Mouse (Mus musculus): ENCODE measurements around the gene Zfp574. TPM values are rescaled to one million over a fixed set of nuclear protein-coding genes. Genes with fewer than 3 reads are reported as not detected.

Gene Zfp574
- total RNA-seq, 2 experiments from 2014 or later = 30.9 to 33.2 TPM

DNA sequence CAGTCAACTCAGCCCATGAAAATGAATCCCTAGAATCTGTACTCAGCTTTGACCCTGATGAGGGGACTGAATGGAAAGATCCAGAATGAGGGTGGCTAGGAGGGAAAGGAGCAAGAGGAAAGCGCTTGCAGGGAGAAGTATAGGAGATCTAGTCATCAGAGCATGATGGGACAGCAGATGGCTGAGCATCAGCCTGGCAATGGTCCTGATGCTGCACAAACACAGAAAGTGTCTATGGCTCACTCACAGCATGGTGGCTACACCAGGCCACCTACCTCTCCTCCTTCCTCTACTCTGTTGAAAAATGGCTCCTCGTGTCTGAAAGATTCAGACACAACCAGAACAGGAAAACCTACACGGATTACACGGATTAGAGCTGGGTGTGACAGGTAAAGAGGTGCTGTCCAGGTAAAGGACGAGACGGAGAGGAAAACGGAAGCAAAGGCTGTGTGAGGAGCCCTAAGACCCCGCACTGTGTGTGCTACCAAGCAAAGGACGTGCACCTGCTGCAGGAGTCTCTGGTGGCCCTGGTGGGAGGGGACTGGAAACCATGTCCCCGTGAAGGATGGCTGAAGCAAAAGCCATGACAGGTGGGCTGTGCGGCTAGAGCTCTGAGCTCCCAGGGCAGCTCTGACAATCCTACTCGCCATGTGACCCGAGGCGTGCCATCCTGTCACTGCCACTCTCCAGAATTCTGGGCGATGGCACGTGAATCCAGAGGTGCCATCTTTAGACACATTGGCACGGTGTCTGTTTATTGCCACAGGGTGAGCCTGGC lies 40.0 kb downstream of the Zfp574 start:
- peak; percentile 49 to 80 for DNase-seq (ENCODE audit: low spot score in 2 of 2)

DNA sequence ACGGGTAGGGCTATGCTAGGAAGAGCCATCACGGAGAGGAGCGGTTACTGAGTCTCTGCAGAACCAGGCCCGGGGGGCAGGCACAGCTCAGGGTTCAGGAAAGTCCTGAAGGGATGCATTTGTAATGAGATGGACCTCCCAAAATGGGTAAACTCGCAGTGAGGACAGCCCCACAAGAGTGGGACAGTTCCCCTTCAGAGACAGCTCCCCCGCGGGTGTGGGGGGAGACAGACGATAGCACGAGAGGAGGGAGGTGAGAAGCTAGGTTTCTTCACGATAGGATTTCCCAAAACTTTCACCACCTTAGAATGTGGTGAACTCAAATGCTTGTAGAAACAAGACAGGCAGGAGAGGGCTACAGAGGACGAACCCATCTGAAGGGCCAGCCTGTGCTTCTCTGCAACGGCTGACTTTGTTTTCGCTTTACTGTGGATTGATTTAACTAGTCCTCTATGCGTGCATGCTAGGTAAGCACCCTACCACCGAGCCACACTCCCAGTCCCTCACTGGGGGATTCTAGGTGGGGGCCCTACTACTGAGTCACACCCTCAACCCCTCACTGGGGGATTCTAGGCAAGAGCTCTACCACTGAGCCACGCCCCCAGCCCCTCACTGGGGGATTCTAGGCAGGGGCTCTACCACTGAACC lies 40.7 kb downstream of the Zfp574 start:
- DNase-seq (ENCODE audit: low spot score in 2 of 2) = no peak

DNA sequence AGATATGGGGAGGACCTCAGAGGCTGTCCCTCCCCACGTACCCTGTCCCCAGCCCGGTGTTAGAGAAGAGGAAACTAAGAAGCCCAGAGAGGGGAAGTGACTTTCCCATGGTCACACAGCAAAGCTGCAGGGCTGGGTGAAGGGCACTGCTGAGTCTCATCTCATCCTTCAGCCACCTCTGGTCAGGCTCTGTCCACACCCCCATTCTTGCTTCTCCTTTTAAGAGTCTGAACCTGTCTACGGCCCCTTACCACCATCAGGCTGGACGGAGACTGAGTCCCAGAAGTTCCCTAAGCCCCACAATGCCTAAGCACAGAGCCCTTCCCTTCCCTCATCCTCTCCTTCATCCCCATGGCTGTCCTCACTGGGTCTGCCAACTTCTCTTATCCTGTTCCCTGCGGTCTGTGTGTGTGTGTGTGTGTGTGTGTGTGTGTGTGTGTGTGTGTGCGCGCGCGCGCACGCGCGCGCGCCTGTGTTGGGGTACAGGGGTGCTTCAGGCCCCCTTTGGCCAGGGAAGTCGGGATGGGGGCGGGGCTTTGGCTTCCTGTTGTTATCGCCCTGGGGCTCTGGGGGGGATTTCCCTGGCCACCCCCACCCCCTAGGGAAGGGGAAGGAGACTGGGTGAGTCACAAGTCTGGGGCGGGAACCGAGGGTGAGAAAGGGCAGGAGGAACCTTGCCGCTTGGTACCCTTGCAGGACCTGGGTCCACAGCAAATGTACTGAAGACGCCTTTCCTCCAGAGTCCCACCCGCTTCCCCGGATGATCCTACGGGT lies 47.9 kb downstream of the Zfp574 start:
- no peak for DNase-seq (ENCODE audit: low spot score in 2 of 2)

DNA sequence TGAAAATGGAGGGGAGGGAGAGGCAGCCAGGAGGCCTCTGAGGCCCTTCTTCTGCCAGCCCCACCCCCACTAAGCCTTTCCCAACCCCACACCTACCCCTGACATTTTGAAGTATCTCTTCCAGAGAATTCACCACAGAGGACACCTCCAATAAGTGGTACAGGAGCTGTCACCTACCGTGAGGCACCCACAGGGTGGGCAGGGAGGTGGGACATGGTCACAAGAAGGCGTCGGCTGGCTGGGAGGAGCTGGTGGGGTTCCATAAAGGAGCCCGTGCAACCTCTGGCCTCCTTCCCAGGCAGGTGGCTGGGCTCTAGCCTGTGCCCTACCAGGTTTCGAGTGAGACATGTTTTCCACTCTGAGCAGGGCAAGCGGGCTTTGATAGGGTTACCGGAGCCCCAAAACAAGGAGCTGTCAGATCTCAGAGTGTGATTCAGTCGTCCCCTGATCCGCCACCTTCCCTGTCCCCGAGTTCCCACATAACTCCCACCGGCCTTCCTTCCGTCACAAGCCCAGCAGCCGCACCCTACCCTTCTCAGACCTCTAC lies 48.9 kb downstream of the Zfp574 start:
- no peak for DNase-seq (ENCODE audit: low spot score in 2 of 2)

DNA sequence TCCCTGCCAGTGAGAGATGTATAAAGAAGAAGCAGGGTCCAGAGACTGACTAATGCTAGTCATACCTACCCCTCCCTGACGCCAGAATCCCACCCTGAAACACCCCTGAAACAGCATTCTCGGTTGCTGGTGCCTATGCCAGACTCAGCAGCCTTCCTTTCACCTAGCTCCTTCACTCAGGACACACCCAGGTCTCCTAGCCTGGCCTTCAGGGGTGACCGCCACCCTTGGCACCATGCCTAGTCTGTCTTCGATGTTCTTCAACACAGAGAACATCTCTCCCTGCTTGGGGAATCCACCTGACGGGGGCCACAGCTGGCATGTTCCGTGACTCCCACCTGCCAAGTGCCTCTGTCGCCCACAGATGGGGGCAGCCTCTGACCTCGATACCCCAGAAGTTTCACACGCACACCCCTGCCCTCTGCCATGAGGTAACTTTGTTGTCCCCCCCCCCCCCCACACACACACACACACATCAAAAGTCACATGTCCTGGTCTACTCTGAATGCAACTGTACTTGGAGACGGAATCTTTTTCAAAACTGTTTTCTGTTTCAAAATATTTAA lies 53.4 kb downstream of the Zfp574 start:
- DNase-seq (ENCODE audit: low spot score in 2 of 2) = no peak

DNA sequence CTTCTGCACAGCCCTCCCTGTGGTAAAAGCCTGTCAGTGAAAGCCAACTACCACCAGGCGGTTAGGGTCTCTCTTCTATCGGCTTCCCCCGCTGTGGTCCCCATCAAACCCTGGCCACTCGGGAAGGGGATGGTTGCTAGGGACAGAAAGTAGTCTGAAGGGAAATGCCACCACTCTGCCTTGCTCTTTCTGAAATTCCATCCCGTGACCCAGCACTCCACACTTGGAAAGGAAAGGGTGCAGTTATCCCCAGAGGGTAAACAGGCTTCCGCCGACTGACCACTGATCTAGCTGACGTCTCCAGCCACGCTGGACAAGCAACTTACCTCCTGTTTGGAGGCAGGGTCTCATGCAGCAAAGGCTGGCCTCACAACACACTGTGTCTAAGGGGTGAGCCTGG lies 55.6 kb downstream of the Zfp574 start:
- DNase-seq (ENCODE audit: low spot score in 2 of 2) = no peak

DNA sequence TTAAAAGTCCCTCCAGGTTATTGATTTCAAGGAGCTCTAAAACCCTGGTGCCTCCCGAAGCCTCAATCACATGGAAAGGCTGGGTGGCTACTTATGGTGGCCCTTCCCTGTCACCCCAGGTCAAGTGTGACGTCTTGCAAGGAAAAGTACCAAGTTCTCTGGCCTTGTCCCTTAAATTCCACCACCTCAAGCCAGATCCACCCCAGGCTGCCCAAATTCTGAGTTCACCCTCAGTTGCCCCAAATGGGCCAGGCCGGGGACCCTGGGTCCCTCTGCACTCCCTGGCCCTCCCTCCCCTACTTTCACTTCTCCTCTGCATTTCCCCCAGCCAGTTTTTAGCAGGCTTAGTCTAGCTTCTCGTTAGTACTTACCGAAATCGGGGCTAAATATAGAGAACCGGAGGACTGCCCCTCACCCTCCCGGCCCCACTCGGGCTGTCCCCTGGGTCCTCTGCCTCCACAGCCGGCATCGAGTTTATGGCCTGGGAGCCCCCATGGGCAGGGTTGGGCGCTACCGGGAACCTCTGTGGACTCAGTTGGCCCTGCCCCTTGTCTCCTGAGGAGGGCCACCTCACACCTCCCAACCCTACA lies 57.1 kb downstream of the Zfp574 start:
- no peak for DNase-seq (ENCODE audit: low spot score in 2 of 2)

DNA sequence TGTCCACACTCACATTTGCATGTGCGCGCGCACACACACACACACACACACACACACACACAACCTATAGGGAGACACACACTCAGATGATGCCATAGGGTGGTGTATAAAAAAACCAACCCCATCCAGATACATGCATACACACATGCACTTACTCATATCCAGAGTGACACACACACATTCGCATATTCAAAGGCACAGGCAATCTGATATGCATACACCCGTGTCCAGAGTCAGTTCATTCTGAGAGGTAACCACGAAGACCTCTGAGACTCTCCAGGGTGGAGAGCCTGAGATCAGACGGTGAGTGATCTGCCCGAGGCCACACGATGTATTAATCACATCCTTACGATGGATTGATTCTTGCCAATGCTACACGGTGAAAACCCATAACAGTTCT lies 58.2 kb downstream of the Zfp574 start:
- no peak for DNase-seq (ENCODE audit: low spot score in 2 of 2)

DNA sequence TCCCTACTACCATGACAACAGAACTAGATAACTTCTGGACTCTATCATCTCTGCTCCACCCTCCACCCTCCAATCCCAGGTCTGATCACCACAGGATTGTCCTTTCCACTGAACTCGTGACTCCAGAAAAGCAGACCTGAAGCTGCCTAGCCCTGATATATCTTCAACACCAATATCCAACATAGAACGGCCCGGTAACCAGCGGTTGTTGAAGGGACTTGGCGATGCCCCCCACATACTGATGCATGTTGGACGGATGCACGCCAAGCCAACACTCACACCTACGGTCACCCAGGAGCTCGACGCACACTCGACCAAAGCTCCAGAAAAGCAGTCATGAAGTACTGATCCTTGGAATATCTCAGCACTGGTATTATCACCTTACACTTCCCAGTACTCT lies 58.9 kb downstream of the Zfp574 start:
- no peak for DNase-seq (ENCODE audit: low spot score in 2 of 2)

DNA sequence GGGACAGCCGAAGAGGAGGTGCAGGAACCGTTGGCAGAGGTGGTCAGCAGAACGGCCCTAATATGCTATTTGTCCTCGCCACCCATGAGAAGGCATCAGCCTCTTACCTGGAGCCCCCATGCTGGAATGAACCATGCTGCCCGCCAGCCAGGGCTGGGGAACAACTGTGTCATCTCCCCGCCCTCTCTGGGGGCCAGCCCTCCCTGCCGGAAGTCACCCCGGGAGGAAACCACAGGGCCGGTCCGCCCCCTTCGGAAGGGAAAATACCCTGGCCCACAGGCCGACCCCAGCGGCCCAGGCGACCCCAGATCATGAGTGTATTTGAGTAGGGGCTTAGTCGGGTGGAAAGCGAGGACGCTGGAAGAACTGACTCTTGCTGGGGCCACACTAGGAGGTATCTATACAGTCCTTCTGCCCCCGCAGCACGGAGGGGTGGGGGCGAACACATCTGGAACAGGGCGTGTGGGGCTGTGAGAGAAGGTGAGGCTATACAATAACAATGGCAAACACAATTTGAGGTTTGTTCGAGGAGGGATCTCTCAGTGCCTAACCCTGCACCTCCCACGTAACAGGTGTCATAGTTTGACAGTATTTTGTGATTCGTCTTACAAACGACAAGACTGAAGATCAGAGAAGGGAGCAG lies 60.1 kb downstream of the Zfp574 start:
- no peak for DNase-seq (ENCODE audit: low spot score in 2 of 2)

Small RNA genes within 50 kb of the gene (microRNA-seq; reads per million reads assigned to microRNA genes)
- 0 reads per million in 2 experiments for gene Mir6537

Other genes with a start within 250 kb of the Zfp574 start
- under 1 TPM in 1 of 2 experiments, not detected in 1; 0.97 TPM for gene Gm9844, start 210.4 kb upstream of the Zfp574 start, total RNA-seq (2021)
- gene Lypd4, start 202.6 kb upstream of the Zfp574 start, total RNA-seq (2021) = not detected
- gene Dmrtc2, start 202.5 kb upstream of the Zfp574 start, total RNA-seq (2021) = not detected
- 100 to 1,000 TPM; 556 to 616 TPM for gene Rps19, start 188.2 kb upstream of the Zfp574 start, total RNA-seq (2021)
- under 1 TPM in 1 of 2 experiments, not detected in 1; 0.22 TPM for gene Cd79a, start 175.2 kb upstream of the Zfp574 start, total RNA-seq (2021)
- gene Arhgef1, start 169.7 kb upstream of the Zfp574 start, total RNA-seq (2021) = 10 to 100 TPM; 74.7 to 80.8 TPM
- gene Gm4881, start 128.1 kb upstream of the Zfp574 start, total RNA-seq (2021) = not detected
- 100 to 1,000 TPM; 318 to 321 TPM for gene Rabac1, start 99.8 kb upstream of the Zfp574 start, total RNA-seq (2021)
- gene Atp1a3, start 66.6 kb upstream of the Zfp574 start, total RNA-seq (2021) = 1,000 to 10,000 TPM; 2,544 to 2,610 TPM
- 100 to 1,000 TPM; 213 to 225 TPM for gene Grik5, start 221 bp upstream of the Zfp574 start, total RNA-seq (2021)
- gene Pou2f2, start 107.2 kb downstream of the Zfp574 start, total RNA-seq (2021) = 1 to 10 TPM; 6.9 to 8.1 TPM
- 10 to 100 TPM; 26.8 to 29.9 TPM for gene Dedd2, start 148.0 kb downstream of the Zfp574 start, total RNA-seq (2021)
- gene Zfp526, start 148.9 kb downstream of the Zfp574 start, total RNA-seq (2021) = 10 to 100 TPM; 12.6 to 12.7 TPM
- gene Gsk3a, start 165.3 kb downstream of the Zfp574 start, total RNA-seq (2021) = 100 to 1,000 TPM; 208 to 221 TPM
- gene Erf, start 178.2 kb downstream of the Zfp574 start, total RNA-seq (2021) = 10 to 100 TPM; 43.1 to 46.3 TPM
- gene Cic, start 195.1 kb downstream of the Zfp574 start, total RNA-seq (2021) = 100 to 1,000 TPM; 198 to 203 TPM
- gene Pafah1b3, start 225.4 kb downstream of the Zfp574 start, total RNA-seq (2021) = 10 to 100 TPM; 19.3 to 27.7 TPM
- not detected for gene Prr19, start 228.8 kb downstream of the Zfp574 start, total RNA-seq (2021)
- 10 to 100 TPM; 23.0 to 25.0 TPM for gene Tmem145, start 233.5 kb downstream of the Zfp574 start, total RNA-seq (2021)
- 10 to 100 TPM; 99.1 to 99.9 TPM for gene Megf8, start 244.6 kb downstream of the Zfp574 start, total RNA-seq (2021)

All from layer of hippocampus, adult 18-20 months (tissue).